Mouse (Mus musculus): Measurements from ENCODE around the gene Vps37b.

The Vps37b gene

DNA sequence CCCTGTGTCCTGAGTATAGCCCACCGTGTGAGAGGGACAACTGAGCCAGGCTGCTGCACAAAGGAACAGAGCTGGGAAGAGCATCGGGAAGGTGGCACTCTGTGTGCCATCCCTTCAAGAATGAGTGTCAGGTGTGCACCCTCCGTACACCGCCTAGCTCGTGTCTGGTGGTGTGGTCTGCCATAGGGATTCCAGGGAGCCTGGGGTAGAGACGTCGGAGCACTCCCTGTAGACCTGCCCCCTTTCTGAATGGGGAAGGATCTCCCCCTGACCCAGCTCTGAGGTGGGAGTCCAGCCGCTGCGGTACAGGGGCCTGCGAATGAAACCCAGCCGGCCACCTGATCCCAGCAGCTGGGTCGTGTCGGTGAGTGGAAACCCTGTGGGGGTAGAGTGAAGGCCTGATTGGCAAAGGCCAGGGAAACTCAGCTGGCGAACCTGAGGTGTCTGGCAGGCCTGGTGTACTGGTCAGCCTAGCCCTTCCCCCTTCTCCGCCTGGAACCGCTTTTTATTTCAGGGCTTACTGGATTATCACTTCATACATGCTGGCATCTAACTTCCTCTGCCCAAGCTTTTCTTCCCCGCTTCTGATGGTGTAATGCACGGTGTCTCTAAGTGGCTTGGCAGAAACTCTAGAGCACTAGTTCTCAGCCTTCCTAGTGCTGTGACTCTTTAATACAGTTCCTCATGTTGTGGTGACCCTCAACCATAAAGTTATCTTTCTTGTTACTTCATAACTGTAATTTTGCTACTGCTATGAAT is 52.7 kb downstream of the Vps37b start:
- peak in 1 of 2 experiments; percentile 2 for DNase-seq (ENCODE audit: low spot score in 2 of 2)

DNA sequence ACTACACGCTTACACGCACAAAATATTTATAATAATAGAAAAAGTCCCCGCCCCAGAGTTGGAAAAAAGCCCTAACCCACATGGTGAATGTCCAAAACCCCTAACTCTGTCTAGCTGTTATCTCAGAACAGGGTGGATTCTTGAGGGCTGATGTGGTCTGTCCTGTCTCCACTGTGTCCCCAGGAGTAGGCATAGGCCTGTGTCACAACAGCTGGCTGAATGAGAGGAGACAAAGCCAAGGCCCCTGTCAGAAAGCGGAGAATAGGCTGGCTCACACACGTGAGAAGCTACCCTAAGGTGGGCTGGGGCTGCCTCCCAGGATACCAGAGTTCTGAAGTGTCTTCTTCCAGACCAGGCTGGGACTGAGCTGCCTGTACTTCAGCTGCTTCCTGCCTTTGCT is 53.9 kb downstream of the Vps37b start:
- DNase-seq (ENCODE audit: low spot score in 2 of 2), result peak in 1 of 2 experiments; percentile 5

- no peak for DNase-seq (ENCODE audit: low spot score in 2 of 2)
Measured at GRCm38 (mm10) chr5:123977231-123977630, 54.8 kb downstream of the Vps37b start.

DNA sequence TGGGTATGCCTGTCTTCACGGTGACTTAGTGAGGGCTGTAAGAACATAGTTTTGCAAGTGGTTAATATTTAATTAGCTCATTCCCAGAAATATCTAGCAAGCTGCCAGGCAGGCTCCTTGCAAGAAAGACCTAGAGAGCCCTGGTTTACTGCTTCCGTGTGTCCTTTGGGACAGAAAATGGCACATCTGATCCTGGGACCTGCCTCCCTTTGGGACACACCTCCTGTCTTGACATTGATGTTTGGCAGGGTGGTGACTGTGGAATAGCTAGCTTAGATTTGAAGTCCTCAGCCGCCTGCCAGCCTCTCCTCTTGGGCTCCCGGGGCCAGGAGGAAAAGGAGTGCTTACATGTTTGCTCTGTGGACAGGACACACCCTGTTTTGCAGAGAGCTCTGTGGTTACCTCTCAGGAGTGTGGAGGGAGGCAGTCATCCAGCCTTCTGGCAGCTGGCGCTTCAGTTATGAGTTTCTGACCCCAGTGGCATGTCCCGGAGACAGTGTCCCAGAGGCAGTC is 56.3 kb downstream of the Vps37b start:
- no peak for DNase-seq (ENCODE audit: low spot score in 2 of 2)

- DNase-seq (ENCODE audit: low spot score in 2 of 2), result peak in 1 of 2 experiments; percentile 43
Measured at GRCm38 (mm10) chr5:123974616-123975111, 57.4 kb downstream of the Vps37b start.

GRCm38 (mm10) chr5:123974179-123974485 is 57.9 kb downstream of the Vps37b start:
- DNase-seq (ENCODE audit: low spot score in 2 of 2), result no peak

- DNase-seq (ENCODE audit: low spot score in 2 of 2), result peak; percentile 73 to 75
Measured at GRCm38 (mm10) chr5:123973299-123974178, 58.5 kb downstream of the Vps37b start, which contains the start of gene Hip1r. TSS of gene Hip1r (plus strand) at chr5:123973628.

DNA sequence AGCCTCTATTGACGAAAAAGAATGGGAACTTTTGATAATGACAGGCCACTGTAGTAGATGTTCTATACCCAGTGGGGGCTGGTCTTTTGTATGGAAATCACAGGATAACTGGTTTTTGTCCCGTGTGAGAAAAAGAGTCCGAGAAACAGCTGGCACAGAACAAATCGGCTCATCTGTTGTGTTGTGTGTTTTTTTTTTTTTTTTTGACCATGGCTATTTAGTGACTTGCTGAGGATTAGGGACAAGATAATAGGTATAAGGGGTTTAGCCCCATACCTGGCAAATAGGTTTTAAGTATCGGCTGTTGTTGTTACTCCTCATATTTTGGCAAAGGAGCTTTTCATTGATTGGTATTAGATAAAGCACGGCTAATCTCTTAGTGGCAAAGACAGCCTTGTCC is 59.6 kb downstream of the Vps37b start:
- no peak for DNase-seq (ENCODE audit: low spot score in 2 of 2)

DNA sequence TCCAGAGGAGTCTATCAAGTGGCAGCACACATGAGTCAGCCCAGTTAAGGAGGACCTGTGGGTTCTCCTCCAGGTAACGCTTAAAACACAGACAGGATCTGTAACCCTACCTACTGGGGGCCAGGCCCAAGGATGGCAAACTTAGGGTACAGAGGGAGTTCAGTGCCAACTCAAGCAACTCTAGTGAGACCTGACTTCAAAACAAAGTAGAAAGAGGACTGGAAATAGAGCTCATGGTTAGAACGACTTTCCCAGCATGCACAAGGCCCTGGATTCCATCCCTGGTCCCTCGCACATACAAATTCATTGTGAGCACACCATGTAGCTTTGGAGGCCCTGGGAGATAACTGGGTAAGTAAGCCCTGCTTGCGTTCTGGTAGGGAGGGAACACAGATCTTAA is 61.5 kb downstream of the Vps37b start:
- no peak for DNase-seq (ENCODE audit: low spot score in 2 of 2)

DNA sequence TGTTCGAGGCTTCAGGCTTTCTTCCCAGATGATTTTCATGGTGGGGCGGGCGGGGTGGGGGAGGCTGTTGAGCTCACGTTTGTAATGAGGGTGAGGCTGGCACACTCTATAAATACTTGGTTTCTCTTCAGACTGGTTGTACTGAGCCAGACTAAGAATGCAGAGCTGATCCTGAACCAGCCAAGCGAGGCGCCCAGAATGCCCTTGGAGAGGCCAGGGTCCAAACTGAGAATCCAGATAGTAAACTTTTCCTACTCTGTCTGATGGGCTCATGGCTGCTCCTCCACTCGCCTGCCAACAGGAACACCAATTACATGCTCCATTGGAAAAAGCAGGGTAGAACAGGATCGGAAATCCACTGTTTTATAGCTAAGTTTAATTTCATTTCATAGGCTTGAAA is 62.9 kb downstream of the Vps37b start:
- DNase-seq (ENCODE audit: low spot score in 2 of 2), result no peak

DNA sequence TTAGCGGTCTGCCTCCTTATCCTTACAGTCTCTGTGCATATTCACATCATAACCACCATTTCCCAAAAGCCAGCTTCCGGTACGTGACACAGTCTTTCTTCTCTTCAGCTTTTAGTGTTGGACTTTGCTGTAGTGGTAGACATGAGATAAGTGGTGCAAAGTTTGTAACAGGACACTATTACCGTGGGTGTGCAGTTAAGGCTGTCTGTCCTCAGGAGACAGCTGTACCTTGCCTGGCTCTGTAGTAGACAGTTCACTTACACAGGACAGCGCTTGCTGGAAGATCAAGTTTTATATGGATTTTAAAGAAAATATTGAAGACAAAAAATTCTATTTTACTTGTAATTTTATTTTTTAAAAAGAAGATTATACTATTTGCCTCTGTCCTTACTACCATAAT is 63.6 kb downstream of the Vps37b start:
- no peak for DNase-seq (ENCODE audit: low spot score in 2 of 2)

GRCm38 (mm10) chr5:123966759-123967158 is 65.3 kb downstream of the Vps37b start:
- no peak for DNase-seq (ENCODE audit: low spot score in 2 of 2)

DNA sequence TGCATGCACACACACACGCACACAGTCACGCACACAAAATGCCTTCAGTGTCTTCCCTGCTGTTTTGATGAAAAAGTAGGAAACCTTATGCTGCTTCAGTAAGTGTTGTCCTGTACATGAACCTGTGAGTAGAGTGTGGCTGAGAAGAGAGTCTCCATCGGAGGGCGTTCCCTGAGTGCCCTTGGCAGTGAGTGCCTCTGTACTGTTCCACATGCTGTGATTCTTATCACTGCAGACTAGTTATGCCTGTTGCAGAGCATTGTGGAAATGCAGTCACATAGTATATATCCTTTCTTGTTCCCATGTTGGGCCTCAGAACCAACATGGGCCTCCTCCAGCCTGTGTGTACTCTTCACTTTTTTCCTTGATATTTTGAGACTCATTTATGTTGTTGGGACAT is 67.9 kb downstream of the Vps37b start:
- DNase-seq (ENCODE audit: low spot score in 2 of 2), result no peak

DNA sequence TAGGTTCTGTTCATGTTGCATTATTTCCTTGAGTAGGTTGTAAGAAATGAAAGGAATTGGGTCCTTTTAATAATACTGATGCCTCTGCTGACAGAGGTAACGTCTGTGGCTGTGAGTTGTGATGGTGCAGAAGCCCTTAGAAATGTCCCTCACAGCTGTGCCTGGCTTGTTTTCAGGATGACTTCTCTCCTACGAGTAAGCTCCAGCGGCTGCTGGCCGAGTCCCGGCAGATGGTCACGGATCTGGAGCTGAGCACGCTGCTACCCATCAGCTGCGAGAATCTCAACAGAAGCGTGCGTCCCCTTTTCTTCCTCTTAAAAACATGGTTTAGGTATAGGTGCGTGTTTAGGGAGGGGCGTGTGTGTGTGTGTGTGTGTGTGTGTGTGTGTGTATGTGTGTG is 71.0 kb downstream of the Vps37b start:
- no peak for DNase-seq (ENCODE audit: low spot score in 2 of 2)

GRCm38 (mm10) chr5:123960129-123960528 is 71.9 kb downstream of the Vps37b start:
- DNase-seq (ENCODE audit: low spot score in 2 of 2), result no peak

DNA sequence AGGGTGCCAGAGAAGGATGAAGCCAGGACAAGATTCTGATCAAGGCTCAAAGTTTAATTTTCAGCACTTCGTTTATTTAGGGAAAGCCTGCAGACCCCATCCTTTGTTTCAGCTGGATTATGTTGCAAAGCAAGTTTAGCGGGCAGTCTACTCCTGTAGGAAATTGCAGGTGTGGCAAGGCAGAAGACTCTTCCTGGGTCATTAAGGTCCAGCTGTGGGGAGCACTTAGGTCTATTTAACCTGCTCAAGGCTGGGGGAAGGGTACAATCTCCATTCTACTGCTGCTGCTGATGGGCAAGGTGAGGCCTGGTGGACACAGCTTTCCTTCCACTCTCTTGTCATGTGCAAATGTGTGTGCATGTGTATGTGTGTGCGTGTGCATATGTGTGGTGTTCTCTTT is 73.1 kb downstream of the Vps37b start:
- DNase-seq (ENCODE audit: low spot score in 2 of 2), result no peak

GRCm38 (mm10) chr5:123957213-123957612 is 74.9 kb downstream of the Vps37b start:
- no peak for DNase-seq (ENCODE audit: low spot score in 2 of 2)
